Mouse (Mus musculus) CD8-positive naive resting alpha-beta T cell, adult 2 months (primary cell): ENCODE measurements around the gene Rab17.

Experiments
- DNase-seq, 2 experiments: peaks; one replicate each; pipeline ENCODE4 v3.0.0; 2022; ENCODE audit warnings: low read depth in 2 of 2, low spot score in 2 of 2

Gene Rab17

DNA sequence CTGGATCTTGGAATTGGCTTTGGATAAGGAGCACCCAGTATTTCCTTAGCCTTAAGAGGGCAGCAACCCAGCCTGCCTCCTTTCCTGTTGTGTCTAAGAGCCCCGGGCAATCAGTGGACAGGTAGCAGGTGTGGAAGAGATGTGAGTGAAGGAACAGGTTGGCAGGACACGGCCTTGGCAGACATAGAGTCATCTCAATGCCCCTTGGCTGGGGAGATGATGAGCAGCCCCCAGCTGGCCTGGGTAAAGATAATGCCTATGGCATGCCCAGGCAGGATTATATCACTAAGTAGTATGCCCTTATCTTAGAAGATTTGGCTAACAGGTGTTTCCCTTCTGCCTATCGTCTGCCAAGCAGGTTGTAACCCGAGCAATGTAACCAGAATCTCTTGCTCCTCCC is 27.7 kb upstream of the Rab17 start:
- DNase-seq, result no peak

DNA sequence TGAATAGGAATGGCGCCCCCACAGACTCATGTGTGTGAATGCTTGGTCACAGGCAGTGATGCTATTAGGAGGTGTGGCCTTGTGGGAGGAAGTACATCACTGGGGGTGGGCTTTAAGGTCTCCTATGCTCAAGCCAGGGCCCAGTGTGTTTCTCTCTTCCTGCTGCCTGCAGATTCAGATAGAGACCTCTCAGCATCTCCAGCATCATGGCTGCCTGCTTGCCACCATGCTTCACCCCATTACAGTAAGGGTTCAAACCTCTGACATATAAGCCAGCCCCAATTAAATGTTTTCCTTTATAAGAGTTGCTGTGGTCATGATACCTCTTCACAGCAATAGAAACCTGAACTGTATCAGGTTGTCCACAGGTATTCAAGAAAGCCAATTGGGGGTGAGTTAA is 26.5 kb upstream of the Rab17 start:
- no peak for DNase-seq

DNA sequence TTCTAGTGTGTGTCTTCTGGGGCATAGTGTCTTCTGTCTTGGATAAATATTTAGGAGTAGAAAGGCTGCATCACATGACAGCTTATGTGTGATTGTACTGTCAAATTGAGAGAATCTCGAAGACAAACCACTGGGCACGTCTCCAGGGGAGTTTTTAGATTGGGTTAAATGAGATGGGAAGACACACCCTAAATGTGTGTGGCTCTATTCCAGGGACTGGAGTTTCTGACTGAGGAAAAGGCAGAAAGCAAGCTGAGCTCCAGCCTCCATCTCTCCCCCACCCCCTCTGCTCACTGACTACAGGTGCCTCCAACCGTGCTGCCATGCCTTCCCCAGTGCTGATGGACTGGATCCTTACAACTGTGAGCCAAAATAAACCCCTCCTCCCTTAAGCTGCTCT is 11.9 kb upstream of the Rab17 start:
- no peak for DNase-seq

GRCm38 (mm10) chr1:90980638-90981330 is 11.3 kb upstream of the Rab17 start:
- DNase-seq, result no peak

- DNase-seq, result no peak
Observed at GRCm38 (mm10) chr1:90975960-90976359, 6.5 kb upstream of the Rab17 start.

DNA sequence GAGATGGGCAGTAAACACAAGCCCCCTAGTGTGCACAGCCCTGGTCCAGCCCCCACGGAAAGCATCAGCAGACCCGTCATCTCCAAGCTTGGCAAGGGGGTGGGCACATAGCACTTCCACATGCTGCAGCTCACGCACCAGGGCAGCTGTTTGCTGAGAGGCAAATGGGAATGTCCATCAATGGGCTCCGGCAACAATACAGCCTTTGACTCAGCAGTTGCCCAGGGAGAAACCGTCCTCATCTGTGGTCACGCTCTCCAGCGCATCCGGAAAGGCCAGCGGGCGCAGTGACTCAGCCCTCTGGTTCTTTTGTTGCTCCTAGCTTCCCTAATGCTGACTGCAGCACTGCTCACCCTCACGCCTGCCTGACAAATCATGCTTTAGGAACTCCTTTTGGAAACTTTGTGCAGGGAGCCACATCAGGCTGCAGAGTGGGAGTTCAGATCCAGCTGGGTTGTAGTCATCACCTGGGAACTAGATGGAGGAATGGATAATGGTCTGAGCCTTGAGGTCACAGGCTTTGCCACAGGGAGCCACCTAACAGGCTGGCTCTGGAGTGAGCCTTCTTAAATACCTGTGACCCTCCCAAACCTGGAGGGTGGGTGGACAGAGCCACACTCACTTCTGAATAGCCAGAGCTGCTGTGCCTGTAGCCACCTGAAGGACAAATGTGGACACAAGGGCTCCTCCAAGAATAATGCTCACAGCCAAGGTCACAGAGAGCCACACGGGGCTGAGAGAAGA is 5.6 kb upstream of the Rab17 start:
- no peak for DNase-seq

GRCm38 (mm10) chr1:90973574-90973911 is 4.1 kb upstream of the Rab17 start:
- no peak for DNase-seq

DNA sequence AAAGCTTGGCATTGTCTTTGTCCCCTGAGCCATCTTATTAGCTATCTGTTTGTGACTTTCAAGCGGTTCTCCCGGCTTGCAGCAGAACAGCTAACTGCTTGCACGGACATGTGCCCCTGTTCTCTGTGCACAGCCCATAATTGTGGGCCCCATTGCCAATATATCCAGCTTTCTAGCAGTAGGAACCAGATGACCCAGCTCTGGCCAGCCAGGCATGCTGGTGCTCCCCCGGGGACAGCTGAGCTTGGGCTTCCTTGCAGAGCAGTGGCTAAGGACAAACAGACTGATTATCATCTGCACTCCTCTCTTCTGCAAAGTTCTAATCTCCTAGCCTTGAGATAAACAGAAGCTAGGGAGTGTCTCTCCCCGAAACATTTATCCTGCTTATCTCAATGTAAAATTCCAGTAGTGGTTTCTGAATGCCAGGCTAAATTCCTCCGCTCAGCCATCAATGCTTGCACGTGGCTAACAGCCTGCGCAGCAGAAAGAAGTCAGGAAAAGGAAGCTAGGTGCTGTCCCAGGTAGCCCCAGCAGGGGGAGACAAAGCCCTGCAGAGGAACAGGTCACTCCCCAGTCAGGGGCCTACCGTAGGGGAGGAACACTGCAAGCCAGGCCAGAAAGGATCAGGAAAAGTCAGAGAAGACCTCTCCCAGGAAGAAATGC is 3.6 kb upstream of the Rab17 start:
- peak; percentile 70 to 77 for DNase-seq

GRCm38 (mm10) chr1:90969881-90970390 is 475 bp upstream of the Rab17 start:
- no peak for DNase-seq

- no peak for DNase-seq
Observed at GRCm38 (mm10) chr1:90968649-90969048, 812 bp downstream of the Rab17 start.

- DNase-seq, result no peak
Observed at GRCm38 (mm10) chr1:90967583-90967982, 1.9 kb downstream of the Rab17 start.

GRCm38 (mm10) chr1:90962994-90963393 is 6.5 kb downstream of the Rab17 start:
- no peak for DNase-seq

- DNase-seq, result no peak
Observed at GRCm38 (mm10) chr1:90962526-90962925, 6.9 kb downstream of the Rab17 start.

- DNase-seq, result peak; percentile 7 to 43
Observed at GRCm38 (mm10) chr1:90956245-90957096, 13.0 kb downstream of the Rab17 start.

- DNase-seq, result no peak
Observed at GRCm38 (mm10) chr1:90953688-90954087, 15.8 kb downstream of the Rab17 start.

- no peak for DNase-seq
Observed at GRCm38 (mm10) chr1:90952808-90953207, 16.7 kb downstream of the Rab17 start, which contains the start of gene Prlh. Prlh (plus strand) TSS chr1:90953108.

GRCm38 (mm10) chr1:90951670-90952069 is 17.8 kb downstream of the Rab17 start:
- DNase-seq, result no peak

DNA sequence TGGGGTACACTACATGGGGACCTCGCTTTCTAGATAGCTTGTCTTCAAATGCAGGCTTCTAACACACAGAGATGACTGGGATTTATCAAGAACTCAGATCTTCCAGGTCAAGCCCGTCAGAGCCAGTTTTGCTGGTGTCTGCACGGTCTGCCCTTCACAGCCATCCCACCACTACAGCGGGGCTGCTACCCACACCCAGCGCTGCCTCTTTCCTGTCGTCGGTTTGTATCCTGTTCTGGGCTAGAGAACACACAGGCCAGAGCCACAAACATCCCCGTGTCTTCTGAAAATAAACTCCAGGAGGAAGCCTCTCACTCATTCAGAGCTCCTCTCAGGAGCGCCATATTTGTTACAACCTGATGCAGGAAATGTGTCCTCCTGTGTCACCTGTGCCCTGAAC is 20.2 kb downstream of the Rab17 start:
- no peak for DNase-seq

GRCm38 (mm10) chr1:90947252-90947651 is 22.2 kb downstream of the Rab17 start:
- no peak for DNase-seq

DNA sequence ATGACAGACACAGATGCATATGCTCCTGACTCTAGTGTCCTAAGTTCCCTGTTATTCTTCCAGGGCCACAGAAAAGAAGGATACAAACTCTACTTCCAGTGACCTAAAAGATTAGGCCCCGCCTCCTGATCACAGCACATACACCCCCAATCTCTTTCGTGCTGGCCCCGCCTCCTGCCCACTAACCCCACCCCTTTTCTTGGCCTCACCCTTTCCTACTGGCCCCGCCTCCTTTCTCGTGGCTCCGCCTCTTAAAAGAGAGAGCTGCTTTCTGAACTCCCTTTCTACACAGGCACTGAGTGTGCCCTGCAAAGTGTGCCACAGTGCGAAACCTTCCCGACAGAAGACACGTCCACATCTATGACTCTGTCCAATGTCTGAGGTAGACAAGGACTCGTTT is 24.3 kb downstream of the Rab17 start:
- DNase-seq, result no peak

DNA sequence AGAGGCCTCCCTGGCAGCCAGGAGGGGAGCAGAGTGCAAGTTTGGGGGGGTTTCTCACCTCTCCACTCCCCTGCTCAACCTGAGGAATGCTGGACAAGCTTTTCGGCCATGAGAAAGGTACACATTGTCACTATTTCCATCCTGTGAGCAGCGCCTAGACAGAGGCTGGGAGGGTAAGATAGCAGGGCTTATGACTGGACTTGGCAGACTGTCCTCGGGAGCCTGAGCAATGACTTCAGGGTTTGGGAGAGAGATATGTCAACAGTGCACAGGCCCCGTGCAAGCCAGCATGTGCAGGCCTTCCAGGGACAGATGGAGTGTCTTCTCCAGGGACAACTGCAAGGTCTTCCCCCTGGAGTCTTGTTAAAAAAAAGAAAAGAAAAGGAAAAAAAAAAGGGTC is 29.5 kb downstream of the Rab17 start:
- no peak for DNase-seq
